Mouse (Mus musculus) forebrain, embryonic 10.5 days (tissue): ENCODE data around the gene Usp10. TPM values are rescaled to one million over a fixed set of nuclear protein-coding genes. Genes with fewer than 3 reads are reported as not detected.

Experiments used
- DNase-seq: peaks from one replicate; pipeline ENCODE4 v3.0.0-alpha.2; 2017; ENCODE audit warnings: low spot score; ENCODE audit errors: extremely low spot score
- H3K27ac ChIP-seq: fragments of 300-500 bp; sonication (generic); 2 replicates; pipeline ENCODE4 v1.5.1; 2016; ENCODE audit warnings: mild to moderate bottlenecking
- H3K27me3 ChIP-seq: fragments of 300-500 bp; sonication (generic); 2 replicates; pipeline ENCODE4 v1.6.1; 2016; ENCODE audit warnings: mild to moderate bottlenecking; ENCODE audit not compliant: poor library complexity, severe bottlenecking
- H3K36me3 ChIP-seq: fragments of 300-500 bp; sonication (generic); replicated peaks from 2 replicates; pipeline ENCODE4 v1.6.1; 2016; ENCODE audit warnings: mild to moderate bottlenecking, moderate library complexity
- H3K4me1 ChIP-seq: fragments of 300-500 bp; sonication (generic); 2 replicates; pipeline ENCODE4 v1.6.1; 2016
- H3K4me3 ChIP-seq: fragments of 300-500 bp; sonication (generic); 2 replicates; pipeline ENCODE4 v1.5.1; 2016; ENCODE audit warnings: mild to moderate bottlenecking, moderate library complexity
- H3K9me3 ChIP-seq: fragments of 300-500 bp; sonication (generic); 2 replicates; pipeline ENCODE4 v1.6.1; 2016; ENCODE audit warnings: mild to moderate bottlenecking, moderate library complexity
- WGBS: fragments of 180-500 bp; shearing (Covaris S2); methylation state at CpG from one replicate; pipeline ENCODE4 v1.1.7; 2016; 5-methylcytosine and 5-hydroxymethylcytosine counted together
- polyA plus RNA-seq: library from polyadenylated mRNA; unstranded; fragments of >200 nt; fragmentation: Nextera tagmentation; extraction: Ambion mirVana; gene quantifications from 2 replicates; pipeline ENCODE4 v1.2.1, GENCODE M21; 2016

Gene Usp10
- polyA plus RNA-seq, 1 experiment from 2014 or later, result 251 TPM

DNA sequence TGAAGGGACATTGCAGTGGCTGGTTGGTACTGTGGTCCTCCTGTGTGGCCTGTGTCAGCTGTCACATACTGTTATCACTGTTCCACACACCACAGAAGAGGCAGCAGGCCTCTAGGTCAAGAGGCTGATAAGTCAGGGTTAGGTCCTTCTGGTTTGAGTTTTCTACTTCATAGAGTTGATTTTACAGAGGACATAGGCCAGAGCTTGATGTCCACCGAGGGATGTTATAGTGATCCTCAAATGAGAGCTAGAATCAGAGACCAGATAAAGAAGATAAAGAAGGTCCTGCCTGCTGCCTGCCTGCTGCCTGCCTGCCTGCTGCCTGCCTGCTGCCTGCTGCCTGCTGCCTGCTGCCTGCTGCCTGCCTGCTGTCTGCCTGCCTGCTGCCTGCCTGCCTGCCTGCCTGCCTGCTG is 8.0 kb downstream of the Usp10 start:
- peaks cover 49% of the 10 kb centered on the region for H3K4me1 ChIP-seq
- H3K27me3 ChIP-seq, result no peaks in the 10 kb centered on the region
- H3K9me3 ChIP-seq, result no peaks in the 10 kb centered on the region
- H3K4me3 ChIP-seq, result no peak overlapping the region
- peaks cover 51% of the 10 kb centered on the region for H3K36me3 ChIP-seq
- no peak overlapping the region for H3K27ac ChIP-seq
- no peak for DNase-seq
- WGBS, result 87% methylated on average over 1 of the region's 1 CpGs

DNA sequence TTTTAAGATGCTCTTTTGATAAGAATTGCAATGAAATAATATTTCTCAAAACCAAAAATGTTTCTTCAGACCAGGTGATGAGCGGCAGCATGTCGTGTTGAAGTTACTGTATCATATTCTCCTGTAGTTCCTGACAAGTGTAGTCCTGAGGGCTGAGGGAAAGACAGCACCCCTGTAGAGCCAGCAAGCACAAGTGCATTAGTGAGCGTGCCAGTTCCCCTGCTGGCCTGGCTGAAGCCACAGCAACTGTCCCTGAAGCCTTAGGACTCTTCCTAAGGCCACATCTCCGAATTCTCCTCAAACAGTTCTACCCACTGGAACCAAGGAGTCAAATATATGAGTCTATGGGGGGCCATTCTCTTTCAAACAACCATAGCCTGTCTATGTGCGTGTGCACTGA is 13.1 kb downstream of the Usp10 start:
- Histone ChIP-seq H3K27me3 (no peaks in the 10 kb centered on the region), H3K27ac (no peak overlapping the region), H3K4me1 (peaks cover 26% of the 10 kb centered on the region), H3K4me3 (no peak overlapping the region), H3K9me3 (no peaks in the 10 kb centered on the region), H3K36me3 (peaks cover 44% of the 10 kb centered on the region)
- DNase-seq, result no peak
- WGBS, result 85% methylated on average over 5 of the region's 5 CpGs

DNA sequence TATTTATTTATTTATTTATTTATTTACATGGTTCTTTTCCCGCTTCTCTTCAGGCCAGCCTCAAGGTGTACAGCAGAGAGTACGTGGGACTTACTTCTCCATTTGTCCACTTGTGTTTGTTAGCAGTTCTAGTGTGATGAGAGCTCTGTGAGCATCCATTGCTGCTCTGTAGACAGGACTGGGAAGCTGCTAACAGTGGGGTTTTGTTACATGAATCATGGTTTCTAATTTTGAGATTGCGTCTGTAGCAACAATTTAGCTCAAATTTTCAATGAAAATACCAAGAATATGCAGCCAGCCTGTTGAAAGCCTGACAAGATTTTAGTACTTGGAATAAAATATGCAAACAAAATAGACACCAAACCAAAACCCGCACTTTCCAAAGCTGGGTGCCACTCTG is 15.3 kb downstream of the Usp10 start:
- no peak for DNase-seq
- WGBS, result 92% methylated on average over 4 of the region's 4 CpGs
- Histone ChIP-seq H3K4me3 (no peak overlapping the region), H3K4me1 (peaks cover 26% of the 10 kb centered on the region), H3K27me3 (no peaks in the 10 kb centered on the region), H3K36me3 (peaks cover 32% of the 10 kb centered on the region), H3K27ac (no peak overlapping the region), H3K9me3 (no peaks in the 10 kb centered on the region)

DNA sequence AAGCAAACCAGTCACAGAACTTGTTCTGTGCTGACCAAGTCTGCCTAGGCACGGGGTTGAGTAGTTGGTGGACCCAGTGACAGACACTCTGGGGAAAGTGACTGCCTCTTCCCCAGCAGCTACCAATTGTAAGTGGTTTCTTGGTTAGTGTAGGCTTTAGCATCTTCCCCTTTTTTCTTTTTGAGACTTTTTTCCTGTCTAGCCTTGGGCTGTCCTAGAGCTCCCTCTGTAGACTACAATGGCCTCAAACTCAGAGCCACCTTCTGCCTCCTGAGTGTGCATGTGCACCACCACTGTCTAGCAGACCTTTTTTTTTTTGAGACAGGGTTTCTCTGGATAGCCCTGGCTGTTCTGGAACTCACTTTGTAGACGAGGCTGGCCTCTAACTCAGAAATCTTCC is 16.3 kb downstream of the Usp10 start:
- 89% methylated on average over 2 of the region's 2 CpGs for WGBS
- H3K9me3 ChIP-seq, result no peaks in the 10 kb centered on the region
- no peaks in the 10 kb centered on the region for H3K27me3 ChIP-seq
- DNase-seq, result no peak
- H3K4me3 ChIP-seq, result no peak overlapping the region
- H3K4me1 ChIP-seq, result peaks cover 22% of the 10 kb centered on the region
- no peak overlapping the region for H3K27ac ChIP-seq
- peaks cover 25% of the 10 kb centered on the region for H3K36me3 ChIP-seq

DNA sequence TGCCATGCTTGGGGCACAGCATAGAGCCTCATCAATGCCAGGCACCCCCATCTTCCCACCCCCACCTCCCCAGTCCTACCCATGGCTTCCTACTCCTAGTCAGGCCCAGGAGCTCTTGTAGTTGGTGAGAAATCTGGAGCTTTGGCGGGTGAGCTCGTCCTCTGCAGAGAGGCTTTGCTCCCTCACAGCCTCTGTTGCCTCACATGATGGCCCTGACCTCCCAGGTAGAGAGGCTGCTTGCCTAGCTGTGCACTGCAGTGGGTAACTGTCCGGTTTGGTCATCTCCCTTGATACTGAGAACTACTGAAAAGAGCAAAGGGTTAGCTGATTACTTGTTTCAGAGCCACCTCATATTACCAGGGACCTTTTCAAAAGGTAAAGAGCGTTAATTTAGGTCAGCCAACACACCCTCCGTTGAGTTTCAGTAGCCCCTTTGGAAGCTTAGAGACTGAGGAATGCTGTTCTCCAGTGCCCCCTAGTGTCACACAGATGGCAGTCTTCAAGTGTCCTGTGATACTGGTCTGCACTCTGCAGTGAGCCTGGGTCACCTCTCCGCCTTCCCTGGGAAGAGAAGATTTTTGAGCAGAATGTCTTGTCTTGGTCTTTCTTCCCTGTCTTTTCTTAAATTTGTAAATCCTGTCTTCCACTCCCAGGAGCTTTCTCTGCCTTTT is 17.4 kb downstream of the Usp10 start:
- 45% methylated on average over 6 of the region's 6 CpGs for WGBS
- DNase-seq, result no peak
- peaks cover 14% of the 10 kb centered on the region for H3K4me1 ChIP-seq
- H3K27ac ChIP-seq, result no peak overlapping the region
- H3K27me3 ChIP-seq, result no peaks in the 10 kb centered on the region
- no peaks in the 10 kb centered on the region for H3K9me3 ChIP-seq
- peaks cover 35% of the 10 kb centered on the region for H3K36me3 ChIP-seq
- no peak overlapping the region for H3K4me3 ChIP-seq

DNA sequence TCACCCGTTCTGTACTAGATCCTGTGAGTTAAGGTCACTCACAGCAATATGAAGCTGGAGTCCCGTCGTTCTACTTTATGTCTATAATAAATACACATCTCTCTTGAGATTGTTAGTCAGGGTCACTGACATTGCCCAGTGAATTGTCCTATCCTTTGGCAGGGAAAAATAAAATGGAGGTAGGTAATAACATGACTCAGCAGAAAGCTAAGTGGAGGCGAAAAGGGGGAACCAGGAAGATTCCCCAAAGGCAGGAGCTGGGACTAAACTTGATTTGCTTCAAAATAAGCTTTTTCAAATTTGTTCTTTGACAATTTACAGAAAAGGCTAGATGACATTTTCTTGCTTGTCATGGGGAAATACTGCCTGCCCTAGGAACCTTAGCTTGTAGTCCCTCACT is 21.2 kb downstream of the Usp10 start:
- DNase-seq, result no peak
- Histone ChIP-seq H3K9me3 (no peaks in the 10 kb centered on the region), H3K36me3 (peaks cover 57% of the 10 kb centered on the region), H3K4me3 (no peak overlapping the region), H3K4me1 (peaks cover 7% of the 10 kb centered on the region), H3K27ac (no peak overlapping the region), H3K27me3 (no peaks in the 10 kb centered on the region)
- WGBS, result 89% methylated on average over 4 of the region's 4 CpGs

DNA sequence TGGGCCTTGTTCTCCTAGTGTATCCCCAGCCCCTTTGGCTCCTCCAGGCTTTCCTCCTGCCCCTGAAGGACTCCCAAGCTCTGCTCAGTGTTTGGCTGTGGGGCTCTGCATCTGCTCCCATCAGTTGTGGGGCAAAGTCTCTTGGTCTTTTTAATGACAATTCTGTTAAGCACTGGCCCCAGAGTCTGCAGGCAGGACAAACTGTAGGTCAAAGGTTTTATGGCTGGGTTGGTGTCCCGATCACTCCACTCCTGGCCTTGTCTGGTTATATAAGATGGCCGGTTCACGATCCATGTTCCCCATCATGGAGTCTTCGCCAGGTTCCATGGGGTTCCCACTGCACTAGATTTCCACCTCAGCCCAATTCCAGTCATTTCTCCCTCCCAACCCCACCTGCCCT is 23.5 kb downstream of the Usp10 start:
- H3K36me3 ChIP-seq, result peaks cover 75% of the 10 kb centered on the region
- H3K4me1 ChIP-seq, result no peaks in the 10 kb centered on the region
- DNase-seq, result no peak
- no peaks in the 10 kb centered on the region for H3K9me3 ChIP-seq
- WGBS, result 97% methylated on average over 4 of the region's 4 CpGs
- no peaks in the 10 kb centered on the region for H3K27me3 ChIP-seq
- H3K27ac ChIP-seq, result no peak overlapping the region
- H3K4me3 ChIP-seq, result no peak overlapping the region

DNA sequence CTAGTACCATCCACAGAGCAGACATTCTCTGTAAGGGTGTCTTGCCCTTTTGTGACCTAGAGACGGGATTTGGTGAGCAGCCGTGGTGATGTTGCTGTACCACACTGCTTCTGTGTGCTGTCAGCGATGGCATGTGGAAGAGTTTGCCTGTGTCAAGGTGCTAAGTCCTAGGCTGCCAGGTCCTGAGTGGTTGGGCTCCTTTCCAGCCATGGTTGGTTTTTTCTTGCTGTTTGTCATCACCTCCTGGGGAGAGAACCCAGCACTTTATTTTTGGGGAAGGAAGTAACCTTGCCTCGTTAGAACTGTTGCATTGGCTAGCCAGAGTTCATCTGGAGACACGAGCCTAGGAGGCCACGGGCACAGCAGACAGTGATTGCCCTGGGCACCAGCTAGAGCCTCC is 25.4 kb downstream of the Usp10 start:
- Histone ChIP-seq H3K27me3 (no peaks in the 10 kb centered on the region), H3K4me3 (no peak overlapping the region), H3K4me1 (no peaks in the 10 kb centered on the region), H3K27ac (no peak overlapping the region), H3K9me3 (no peaks in the 10 kb centered on the region), H3K36me3 (peaks cover 91% of the 10 kb centered on the region)
- WGBS, result 87% methylated on average over 6 of the region's 6 CpGs
- DNase-seq, result no peak

DNA sequence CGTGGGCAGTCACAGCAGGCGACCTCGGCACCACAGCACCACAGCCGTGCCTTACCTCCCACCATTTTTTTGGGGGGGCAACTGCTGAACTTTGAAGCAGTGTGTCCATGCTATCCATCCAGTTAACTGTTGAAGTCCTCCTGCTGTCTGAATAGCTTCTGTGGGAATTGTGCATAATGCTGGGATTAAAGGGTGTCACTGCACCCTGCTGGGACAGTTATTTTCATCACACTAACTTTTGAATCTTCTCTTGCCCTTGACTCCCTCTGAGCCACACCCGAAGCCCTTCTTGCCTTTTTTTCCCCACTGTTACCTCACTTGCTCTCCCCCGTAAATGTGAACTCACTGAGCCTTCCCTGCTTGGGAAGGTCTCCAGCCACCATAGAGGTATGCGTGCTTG is 28.3 kb downstream of the Usp10 start:
- H3K27ac ChIP-seq, result no peak overlapping the region
- H3K4me3 ChIP-seq, result no peak overlapping the region
- H3K9me3 ChIP-seq, result no peaks in the 10 kb centered on the region
- H3K36me3 ChIP-seq, result peaks cover 98% of the 10 kb centered on the region
- H3K4me1 ChIP-seq, result no peaks in the 10 kb centered on the region
- 84% methylated on average over 7 of the region's 7 CpGs for WGBS
- DNase-seq, result no peak
- H3K27me3 ChIP-seq, result no peaks in the 10 kb centered on the region

DNA sequence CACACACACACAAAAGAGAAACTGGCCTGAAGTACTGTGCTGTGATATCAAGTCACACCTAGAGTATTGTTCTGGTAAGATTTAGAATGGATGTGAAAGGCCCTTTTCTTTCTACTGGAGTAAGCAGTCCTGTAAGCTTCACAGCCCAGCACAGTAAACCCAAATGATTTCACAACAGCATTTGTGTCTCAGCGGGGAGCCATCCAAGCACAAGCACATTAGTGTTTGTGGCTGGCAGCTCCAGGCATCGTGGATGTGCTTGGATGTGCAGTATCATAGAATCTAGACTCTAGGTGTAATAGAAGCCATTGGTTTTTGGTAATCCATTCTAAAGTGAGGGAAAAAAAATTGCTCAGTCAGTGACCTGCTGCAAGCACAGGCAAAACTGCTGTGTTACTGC is 29.2 kb downstream of the Usp10 start:
- no peak for DNase-seq
- WGBS, result 91% methylated on average over 2 of the region's 2 CpGs
- H3K9me3 ChIP-seq, result no peaks in the 10 kb centered on the region
- no peak overlapping the region for H3K4me3 ChIP-seq
- peaks cover 98% of the 10 kb centered on the region for H3K36me3 ChIP-seq
- no peaks in the 10 kb centered on the region for H3K4me1 ChIP-seq
- H3K27ac ChIP-seq, result no peak overlapping the region
- H3K27me3 ChIP-seq, result no peaks in the 10 kb centered on the region

DNA sequence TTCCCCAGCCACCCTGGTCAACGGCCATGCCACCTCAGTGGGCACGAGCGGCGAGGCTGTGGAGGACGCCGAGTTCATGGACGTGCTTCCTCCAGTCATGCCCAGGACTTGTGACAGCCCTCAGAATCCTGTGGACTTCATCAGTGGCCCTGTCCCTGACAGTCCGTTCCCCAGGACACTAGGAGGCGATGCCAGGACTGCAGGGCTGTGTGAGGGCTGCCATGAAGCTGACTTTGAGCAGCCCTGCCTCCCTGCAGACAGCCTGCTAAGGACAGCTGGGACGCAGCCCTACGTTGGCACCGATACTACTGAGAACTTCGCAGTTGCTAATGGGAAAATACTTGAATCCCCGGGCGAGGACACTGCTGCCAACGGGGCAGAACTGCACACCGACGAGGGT is 31.3 kb downstream of the Usp10 start:
- Histone ChIP-seq H3K9me3 (no peaks in the 10 kb centered on the region), H3K27me3 (no peaks in the 10 kb centered on the region), H3K27ac (no peak overlapping the region), H3K36me3 (peaks cover 100% of the 10 kb centered on the region), H3K4me3 (no peak overlapping the region), H3K4me1 (no peaks in the 10 kb centered on the region)
- no peak for DNase-seq
- WGBS, result 96% methylated on average over 18 of the region's 18 CpGs

DNA sequence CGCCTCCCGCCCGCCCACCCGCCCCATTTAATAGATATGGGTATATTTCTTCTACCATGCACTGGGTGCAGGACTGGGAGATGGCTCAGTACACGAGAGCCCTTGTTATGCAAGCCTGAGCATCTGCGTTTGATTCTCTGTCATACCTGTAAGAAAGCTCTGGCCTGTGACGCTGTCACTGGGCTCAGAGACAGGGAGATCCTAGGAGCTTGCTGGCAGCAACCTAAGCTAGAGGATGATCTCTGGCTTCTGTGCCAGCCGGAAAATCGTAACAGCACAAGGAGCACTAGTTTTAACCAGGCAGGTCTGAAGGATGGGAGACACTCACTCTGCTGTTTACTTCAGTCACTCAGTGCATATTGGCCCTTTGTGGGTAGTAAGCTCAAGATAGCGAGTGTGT is 33.5 kb downstream of the Usp10 start:
- Histone ChIP-seq H3K36me3 (peaks cover 100% of the 10 kb centered on the region), H3K27me3 (no peaks in the 10 kb centered on the region), H3K27ac (no peak overlapping the region), H3K4me1 (peaks cover 5% of the 10 kb centered on the region; the same call in 1 of the 2 replicates), H3K4me3 (no peak overlapping the region), H3K9me3 (no peaks in the 10 kb centered on the region)
- no peak for DNase-seq
- 90% methylated on average over 10 of the region's 10 CpGs for WGBS

DNA sequence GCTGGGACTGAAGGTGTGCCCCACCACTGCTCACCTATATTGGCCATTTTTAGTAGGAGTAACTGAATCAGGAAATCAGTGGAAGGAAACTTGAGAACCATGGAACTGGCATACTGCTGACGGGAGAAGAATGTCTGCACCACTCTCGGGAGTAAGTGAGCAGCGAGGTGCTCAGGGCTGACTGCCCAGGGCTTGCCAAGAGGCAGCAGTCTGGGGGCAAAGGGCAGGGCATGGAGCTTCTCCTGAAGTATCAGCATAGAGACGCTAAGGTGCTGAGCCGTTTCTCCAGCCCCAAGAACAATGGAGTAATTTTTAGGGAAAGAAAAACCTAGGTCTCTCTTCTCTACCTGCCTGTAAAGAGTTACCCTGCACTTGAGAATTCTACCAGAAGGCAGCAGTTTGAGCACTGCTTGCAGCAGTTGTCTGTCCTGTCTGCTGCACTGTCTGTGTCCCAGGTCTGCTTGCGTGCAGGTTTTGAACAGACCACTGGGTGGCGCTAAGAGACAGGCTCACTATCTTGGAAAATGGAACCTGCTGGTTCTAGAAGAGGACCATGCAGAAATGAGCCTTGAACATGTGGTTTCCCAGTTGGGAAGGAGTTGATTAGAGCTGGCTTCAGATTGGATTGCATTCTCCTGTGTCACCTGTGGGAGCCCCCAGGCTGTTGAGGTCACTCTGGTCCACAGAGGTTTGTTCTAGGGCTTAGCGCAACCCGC is 34.1 kb downstream of the Usp10 start:
- no peaks in the 10 kb centered on the region for H3K27me3 ChIP-seq
- WGBS, result 72% methylated on average over 9 of the region's 9 CpGs
- no peaks in the 10 kb centered on the region for H3K9me3 ChIP-seq
- H3K4me3 ChIP-seq, result no peak overlapping the region
- H3K27ac ChIP-seq, result no peak overlapping the region
- H3K4me1 ChIP-seq, result peaks cover 9% of the 10 kb centered on the region; the same call in 1 of the 2 replicates
- peaks cover 100% of the 10 kb centered on the region for H3K36me3 ChIP-seq
- DNase-seq, result peak; percentile 74
